Mouse (Mus musculus) left cerebral cortex, postnatal 36 days (tissue): ENCODE measurements around the gene D630003M21Rik. TPM values are rescaled to one million over a fixed set of nuclear protein-coding genes. Genes with fewer than 3 reads are reported as not detected.

ENCODE experiments used
- DNase-seq, 2 experiments: peaks; one replicate each; pipeline ENCODE4 v3.0.0; 2021 to 2022; ENCODE audit warnings: low spot score in 2 of 2, mixed read lengths in 1 of 2
- intact Hi-C: fragments of 180-260 bp; cut with DNase I; formaldehyde crosslinking; loops from one replicate; pipeline ENCODE4 v1.15.1; 2025
- microRNA-seq: library from miRNA; unstranded; fragments of <30 nt; microRNA quantifications from one replicate; pipeline ENCODE4 v1.2.0, GENCODE M21; 2022
- total RNA-seq, 2 experiments: library from RNA; stranded (reverse); gene quantifications; 2 replicates each; pipeline ENCODE4 v1.2.3; 2021

Gene D630003M21Rik
- total RNA-seq, 2 experiments from 2014 or later, result 3.5 TPM

DNA sequence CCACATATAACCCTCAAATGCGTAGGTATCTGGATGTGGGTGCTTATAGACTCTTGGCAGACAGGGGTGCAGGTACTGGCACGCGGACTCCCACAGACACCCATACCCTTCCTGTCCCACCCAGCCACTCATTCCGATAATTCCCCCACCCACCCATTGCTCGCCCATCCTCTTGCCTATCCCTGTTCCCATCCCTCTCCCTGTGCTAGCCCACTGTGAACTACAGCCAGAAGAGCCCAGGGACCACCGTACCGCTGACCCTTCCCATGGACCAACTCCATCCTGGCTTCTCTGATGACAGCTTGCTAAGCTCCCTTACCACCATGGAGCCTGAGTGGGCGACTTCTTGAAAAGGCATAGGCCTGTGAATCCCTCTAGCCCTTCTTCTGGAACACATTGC lies 82.1 kb downstream of the D630003M21Rik start:
- intact Hi-C loops, result loop anchor here (5.0 kb wide), 1 partner anchor 40 kb away; no protein-coding TSS in a partner anchor
- no peak for DNase-seq

DNA sequence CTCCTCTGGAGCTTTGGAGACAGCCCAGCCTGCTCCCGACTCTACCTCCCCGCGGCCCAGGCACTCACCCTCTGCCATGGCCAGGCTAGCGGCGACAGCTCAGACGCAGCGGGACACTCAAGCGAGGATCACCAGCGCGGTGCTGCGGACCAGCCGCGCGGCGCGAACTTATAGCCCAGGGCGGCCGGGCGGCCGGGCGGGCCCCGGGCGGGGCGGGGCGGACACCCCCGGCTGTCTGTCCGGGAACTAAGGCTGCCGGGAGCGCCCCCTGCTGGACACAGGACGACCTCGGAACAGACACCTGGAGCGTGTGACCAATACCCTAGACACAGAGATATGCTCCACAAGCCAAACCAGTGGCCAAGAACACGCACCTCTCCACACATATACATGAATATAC lies 82.8 kb downstream of the D630003M21Rik start, which contains the start of gene Tgm2:
Gene Tgm2 (minus strand): TSS at position 214 of the 400 bp plus-strand sequence.
- peak; percentile 56 to 70 for DNase-seq
- intact Hi-C loops, result loop anchor here (5.0 kb wide), 1 partner anchor 39 kb away; no protein-coding TSS in a partner anchor

DNA sequence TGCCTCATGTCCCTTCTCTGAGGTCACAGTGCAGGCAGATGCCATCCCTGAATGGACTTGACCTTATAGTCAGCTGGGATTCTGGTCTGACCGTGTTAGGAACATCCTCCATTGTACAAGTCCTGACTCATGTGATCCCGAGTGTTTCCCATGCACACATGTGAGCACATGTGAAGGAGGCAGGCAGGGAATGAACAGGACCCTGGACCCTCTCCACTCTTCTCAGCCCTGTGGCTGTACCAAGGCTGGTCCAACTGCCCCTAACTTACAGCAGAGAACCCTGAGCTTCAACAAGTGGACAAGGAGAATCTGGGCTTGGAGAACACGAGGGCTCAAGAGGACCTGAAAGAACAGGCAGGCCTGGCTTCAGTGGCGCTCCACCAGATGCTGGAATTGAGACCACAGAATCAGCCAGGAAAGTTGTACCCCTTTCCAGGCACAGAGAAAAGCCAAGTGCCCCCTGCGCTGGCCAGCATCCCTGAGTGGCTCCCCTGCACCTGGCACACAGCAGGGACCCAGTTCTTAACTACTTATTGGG lies 83.4 kb downstream of the D630003M21Rik start:
- DNase-seq, result no peak
- intact Hi-C loops, result loop anchor here (5.0 kb wide), 1 partner anchor 38 kb away; no protein-coding TSS in a partner anchor

DNA sequence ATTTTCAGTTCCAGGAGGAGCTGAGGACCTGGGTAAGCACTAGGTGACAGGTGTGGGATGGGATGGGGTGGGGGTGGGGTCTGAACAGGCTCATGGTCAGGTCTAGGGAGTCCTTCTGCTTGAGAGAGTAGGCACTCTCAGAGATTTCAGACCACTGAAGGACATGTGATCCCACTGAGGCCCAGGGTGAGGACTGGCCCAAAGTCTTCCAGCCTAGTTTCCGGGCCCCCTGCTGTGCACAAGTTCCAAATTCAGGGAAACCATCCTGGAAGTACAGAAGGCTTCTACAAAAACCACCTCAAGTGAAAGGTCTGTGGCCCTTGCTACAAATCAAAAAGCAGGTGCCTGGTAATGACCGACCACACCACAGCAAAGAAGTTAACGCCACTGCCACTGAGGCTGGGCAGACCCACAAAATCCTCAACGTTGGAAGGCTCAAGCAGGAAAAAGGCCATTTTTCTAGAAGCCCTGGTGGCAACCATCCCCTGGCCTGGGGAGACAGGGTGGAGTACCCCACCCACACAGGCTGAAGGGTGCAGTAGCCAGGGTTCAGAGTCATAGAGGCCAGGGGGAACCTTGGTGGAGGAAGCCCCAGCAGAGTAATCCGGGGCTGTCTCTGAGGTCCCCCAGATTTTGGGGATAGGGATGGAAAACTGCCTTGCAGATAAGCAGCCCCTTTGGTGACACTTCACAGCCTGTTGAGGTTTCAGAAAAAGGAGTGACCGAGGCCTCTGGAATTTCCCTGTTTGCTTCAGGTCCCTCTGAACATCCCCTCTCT lies 84.1 kb downstream of the D630003M21Rik start:
- intact Hi-C loops, result loop anchor here (5.0 kb wide), 1 partner anchor 38 kb away; no protein-coding TSS in a partner anchor

DNA sequence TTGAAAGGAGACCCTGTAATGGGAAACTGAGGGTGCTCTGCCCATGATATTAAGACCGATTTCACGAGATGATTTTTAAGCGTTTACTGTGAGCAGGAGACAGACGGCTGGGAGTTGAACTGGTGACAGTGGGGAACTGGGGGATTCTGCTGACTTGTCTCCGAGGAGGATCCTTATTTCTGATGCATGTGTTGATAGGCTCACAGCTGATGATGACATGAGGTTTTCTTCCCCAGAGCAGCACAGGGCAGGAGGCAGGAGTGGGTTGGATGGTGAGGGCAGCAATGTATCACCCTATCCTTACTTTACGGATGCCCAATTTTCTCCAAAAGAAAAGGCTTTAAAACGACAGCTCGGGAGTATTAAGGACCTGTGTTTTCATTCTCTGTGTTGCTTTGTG lies 84.8 kb downstream of the D630003M21Rik start:
- intact Hi-C loops, result no loop called here
- no peak for DNase-seq

More for the DNA sequence above, 84.1 kb downstream of the D630003M21Rik start:
- DNase-seq, result no peak

DNA sequence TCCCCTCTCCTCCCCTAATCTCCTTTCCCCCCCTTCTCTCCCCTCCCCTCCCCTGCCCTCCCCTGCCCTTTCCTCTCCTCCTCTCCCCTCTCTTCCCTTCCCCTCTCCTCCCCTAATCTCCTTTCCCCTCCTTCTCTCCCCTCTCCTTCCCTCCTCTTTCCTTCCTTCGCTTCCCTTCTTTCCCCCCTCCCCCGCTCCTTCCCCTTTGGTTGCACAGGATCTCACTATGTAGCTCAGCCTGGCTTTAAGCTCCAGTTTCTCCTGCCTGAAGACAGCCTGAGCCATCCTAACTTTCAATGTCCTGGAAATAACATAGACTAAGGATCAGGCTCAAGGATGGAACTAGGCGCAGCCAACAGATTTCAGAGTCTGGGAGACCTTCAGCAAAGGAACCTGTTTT lies 85.2 kb downstream of the D630003M21Rik start:
- DNase-seq, result no peak
- intact Hi-C loops, result no loop called here

DNA sequence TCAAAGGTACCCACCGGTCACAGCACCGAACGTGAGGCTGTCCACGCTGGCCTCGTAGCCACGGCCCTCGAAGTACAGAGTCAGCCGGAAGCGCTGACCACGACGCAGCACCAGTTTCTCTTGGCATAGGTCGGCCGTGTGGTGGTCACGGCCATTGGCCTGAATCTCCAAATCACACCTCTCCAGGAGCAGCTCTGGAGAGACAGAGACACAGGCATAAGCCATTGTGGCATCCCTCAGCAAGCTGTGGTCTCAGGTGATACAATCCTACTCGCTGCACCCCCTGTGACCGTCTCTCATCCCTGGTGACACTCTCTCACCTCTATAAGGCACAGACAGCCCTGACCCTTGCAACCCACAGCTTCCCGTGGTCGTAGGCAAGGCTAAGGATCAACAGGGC lies 86.0 kb downstream of the D630003M21Rik start:
- DNase-seq, result no peak
- intact Hi-C loops, result no loop called here

DNA sequence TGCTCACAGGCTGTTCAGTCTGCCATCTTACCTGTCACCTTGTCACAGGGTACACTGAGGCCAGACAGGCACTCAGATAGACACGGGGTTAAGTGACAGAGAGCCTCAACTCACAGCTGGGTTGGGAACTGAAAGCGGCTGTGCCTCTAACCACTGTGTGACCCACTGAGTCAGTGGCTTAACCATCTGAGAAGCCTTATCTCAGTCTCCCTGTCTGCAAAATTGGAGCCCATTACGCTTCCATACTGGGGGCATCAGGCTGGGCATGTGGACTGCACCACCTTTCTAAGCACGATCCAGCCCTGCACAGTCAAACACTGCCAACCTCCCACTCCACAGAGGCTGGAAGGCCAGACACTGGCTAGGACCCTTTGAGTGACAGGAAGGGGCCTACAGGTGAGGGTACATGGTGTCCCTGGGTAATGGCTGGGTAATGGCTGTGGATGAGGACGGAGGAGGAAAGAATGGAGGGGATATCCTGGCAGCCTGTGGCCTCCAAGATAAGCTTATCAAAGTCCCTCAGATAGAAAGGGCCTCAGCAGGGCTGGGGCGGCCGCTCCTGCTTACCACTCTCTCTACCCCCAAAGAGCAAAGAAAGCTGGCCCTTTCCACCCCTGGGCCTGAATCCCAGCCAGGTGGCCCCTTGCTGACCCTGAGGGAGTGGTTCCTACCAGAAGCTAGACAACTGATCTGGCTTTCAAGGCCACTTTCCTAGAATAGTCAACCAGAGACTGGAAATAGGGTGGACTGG lies 87.2 kb downstream of the D630003M21Rik start:
- no peak for DNase-seq
- intact Hi-C loops, result no loop called here

DNA sequence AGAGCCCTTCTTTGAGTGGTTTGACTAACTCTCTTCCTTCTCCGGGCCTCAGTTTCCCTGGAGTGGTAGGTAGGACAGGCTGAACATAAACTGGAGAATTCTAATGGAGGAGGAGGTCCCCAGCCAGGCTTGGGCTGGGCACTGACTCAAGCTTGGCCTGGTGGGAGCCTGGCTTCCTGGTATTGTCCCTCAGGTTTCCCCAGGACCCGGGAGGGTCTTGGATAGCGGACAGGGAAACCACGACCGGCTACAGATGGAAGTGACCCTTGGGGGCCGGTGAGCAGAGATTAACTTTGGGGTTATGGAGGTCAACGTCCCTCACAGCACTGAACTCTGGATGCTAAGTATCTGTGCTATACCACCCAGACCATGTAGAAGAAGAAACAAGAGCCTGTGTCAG lies 87.8 kb downstream of the D630003M21Rik start:
- DNase-seq, result no peak
- intact Hi-C loops, result no loop called here

DNA sequence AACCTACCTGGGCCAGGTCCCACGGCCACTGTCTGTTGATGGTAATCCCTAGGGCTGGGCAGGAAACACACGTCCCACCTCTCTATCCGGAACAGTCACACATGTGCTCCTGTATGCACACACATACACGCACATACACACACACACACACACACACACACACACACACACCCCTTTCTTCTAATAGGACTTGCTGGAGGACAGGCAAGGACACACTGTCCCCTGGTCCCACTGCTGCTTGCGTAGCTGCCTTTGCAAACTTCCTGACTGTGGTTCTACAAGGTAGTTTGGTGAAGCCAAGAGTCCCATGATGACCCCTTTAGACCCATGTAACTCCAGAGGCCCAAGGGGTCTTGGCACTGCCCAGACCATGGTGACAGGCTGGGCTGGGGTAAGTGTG lies 88.4 kb downstream of the D630003M21Rik start:
- DNase-seq, result no peak
- intact Hi-C loops, result no loop called here

DNA sequence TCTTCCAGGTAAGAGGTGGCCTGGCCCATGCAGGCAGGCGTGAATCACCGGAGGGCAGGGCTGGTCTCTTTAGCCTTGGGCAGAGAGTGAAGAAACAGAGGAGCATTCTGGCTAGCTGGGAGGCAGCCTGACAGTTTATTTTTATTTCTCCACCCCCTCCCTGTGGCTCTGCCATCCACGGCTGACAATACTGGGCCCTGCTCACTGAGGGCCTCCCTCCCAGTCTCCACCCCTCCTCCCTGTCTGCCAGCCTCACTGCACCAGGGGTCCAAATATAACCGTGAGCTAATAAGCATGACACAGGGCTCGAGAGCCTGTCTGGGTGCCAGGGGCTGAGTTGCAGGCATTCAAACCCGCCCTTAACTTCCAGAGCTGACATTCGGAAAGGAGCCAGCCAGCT lies 89.4 kb downstream of the D630003M21Rik start:
- DNase-seq, result peak; percentile 35 to 36
- intact Hi-C loops, result no loop called here

DNA sequence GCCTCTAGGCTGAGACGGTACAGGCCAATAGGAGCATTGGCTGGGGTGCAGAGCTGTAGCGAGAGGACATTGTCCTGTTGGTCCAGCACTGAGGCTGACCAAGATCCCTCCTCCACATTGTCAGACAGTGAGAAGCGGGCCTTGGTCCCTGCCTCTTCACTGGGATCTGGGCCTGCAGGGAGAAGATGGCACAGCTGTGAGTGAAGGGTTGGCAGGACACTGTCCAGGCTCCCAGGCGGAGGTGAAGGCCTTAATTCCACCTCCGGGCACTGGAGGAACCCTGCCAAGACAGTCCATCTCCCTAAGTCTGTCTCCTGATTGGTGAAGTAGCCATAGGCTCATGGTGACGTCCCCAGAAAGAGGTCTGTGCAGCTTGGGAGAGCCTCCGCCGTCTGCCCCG lies 90.2 kb downstream of the D630003M21Rik start:
- intact Hi-C loops, result no loop called here
- no peak for DNase-seq

DNA sequence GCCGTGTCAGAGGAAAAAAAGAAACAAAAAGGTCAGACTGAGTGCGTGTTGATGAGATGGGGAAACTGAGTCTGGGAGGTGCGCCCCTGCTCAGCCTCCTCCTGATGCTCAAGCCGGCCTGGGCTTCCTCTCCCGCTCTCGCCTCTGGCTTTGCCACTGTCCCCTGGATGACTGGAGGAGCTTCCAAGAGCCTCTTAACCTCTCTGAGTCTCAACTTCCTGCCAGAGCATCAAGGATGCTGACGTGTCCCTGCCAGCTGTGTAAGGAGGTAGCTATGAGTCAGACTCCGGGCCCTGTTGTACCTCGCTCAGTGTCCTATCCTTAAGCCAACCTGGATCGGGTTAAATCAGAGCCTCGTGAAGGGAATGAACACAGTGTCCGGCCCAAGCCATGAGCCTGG lies 91.3 kb downstream of the D630003M21Rik start:
- intact Hi-C loops, result no loop called here
- DNase-seq, result no peak

DNA sequence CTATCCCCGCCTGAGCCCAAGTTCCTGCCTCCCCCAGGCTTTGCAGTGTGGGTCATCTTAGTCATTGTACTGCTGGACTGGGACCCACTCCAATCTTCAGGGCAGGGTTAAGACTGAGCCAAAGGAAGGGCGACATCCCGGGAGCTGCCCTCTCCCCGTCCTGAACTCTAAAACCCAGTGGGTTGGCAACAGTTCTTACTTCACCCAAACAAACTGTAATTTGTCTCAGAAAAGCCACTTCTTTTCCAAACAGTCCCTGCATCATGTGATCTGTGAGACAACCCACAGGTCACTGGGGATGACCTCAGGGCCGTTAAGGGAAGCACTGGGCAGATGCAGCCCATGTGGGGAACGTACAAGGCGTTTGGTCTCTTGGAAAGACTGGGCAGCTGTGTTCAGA lies 92.8 kb downstream of the D630003M21Rik start:
- intact Hi-C loops, result no loop called here

DNA sequence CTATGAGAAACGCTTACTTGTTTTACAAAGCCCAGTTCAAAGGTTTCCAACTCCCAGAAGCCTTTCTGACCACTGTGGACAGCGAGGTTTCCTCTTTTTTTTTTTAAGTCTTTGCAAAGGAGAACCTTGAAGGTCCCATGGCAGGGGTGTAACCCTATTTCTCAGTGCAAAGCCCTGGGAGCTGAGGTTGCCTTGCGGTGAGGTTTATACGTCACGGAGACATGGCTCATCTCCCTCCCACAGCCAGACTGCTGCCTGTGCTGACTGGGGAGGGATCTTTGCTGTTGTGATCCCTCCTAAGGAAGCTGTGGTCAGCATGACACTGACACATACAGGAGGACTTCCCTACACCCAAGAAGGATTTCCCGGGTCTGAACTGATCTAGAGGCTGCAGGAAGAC lies 96.0 kb downstream of the D630003M21Rik start:
- DNase-seq, result no peak
- intact Hi-C loops, result no loop called here

More for the DNA sequence above, 92.8 kb downstream of the D630003M21Rik start:
- DNase-seq, result no peak

Small RNA genes lying within 50 kb of the gene (microRNA-seq; reads per million reads assigned to microRNA genes)
- gene Mir7685, result not detected

Other genes with a start within 250 kb of the D630003M21Rik start
- 10 to 100 TPM; 19.7 to 21.1 TPM for gene Tti1, start 200.8 kb downstream of the D630003M21Rik start, total RNA-seq
- gene Rprd1b, start 200.7 kb downstream of the D630003M21Rik start, total RNA-seq, result 10 to 100 TPM; 50.9 to 58.1 TPM
- 10 to 100 TPM; 11.2 to 11.5 TPM for gene Tgm2, start 82.8 kb downstream of the D630003M21Rik start, total RNA-seq
- not detected for gene Bpi, start 28.9 kb upstream of the D630003M21Rik start, total RNA-seq
- gene Lbp, start 77.3 kb upstream of the D630003M21Rik start, total RNA-seq, result 1 to 10 TPM; 1.6 to 2.2 TPM
- gene Snhg11, start 146.4 kb upstream of the D630003M21Rik start, total RNA-seq, result 100 to 1,000 TPM; 386 to 903 TPM
- 100 to 1,000 TPM; 107 to 109 TPM for gene Ralgapb, start 180.6 kb upstream of the D630003M21Rik start, total RNA-seq